Mouse (Mus musculus) cerebellum, postnatal 14 days (tissue): ENCODE measurements at regions not wholly inside any gene's neighbourhood (a gene's known extent, or its start where the extent isn't known, plus 50 kb on each side); places are given as distances from the start of the nearest gene placed in this dataset.

Experiments
- DNase-seq, 2 experiments: peaks; one replicate each; pipeline ENCODE4 v3.0.0; 2021; ENCODE audit warnings: mixed read lengths in 2 of 2

DNA sequence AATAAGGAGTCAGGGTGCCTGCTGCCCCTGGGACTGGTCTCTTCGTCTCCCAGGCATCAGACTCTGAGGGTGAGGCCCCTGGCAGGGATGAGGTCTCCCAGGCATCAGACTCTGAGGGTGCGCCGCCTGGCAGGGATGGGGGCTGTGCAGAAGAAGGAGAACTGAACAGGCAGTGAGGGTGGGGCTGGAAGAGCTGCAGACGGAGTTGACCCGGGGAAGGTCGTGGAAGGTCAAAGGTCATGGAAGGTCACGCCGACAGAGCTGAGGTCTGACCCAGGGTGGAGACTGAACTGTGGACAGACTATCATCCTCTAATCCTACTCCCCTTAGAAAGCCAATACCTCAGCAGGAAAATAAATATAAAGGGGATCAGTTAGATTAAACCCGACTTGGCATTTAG is 50.6 kb upstream of the Grik3 start:
- no peak for DNase-seq

- no peak for DNase-seq
Observed at GRCm38 (mm10) chr4:125437161-125437822, 53.2 kb upstream of the Grik3 start.

DNA sequence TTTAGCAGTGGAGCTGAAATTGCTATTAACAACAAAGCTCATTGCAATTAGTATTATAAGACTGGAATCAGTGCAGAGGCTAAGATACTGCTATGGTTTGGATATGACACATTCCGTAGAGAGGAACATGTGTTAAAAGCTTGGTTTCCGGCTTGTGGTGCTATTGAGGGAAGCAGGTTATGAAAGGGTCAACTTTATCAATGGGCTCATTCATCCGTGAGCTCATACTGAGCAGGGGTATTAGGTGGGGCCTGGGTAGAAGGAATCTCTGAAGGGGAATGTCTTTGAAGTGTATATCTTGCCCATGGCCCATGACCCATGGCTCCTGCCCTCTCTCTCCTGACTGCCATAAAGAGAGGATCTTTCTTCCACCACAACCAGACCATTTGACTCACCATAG is 57.0 kb upstream of the Grik3 start:
- DNase-seq, result no peak

DNA sequence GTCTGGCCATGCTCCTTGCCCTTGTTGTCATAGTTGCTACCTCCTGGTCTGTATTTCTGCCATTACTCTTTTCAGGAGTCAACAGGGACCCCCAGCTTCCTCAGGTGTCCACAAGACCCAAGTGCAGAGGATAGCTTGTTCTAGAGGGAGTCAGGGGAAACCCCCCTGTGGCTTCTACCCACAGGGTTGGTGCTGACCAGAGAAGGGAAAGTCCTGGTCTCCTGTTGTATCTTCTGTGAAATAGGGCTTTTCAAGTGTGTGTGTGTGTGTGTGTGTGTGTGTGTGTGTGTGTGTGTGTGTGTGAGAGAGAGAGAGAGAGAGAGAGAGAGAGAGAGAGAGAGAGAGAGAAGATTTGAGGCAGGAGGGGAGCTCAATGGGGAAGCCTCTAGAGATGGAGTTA is 58.9 kb upstream of the Grik3 start:
- no peak for DNase-seq

DNA sequence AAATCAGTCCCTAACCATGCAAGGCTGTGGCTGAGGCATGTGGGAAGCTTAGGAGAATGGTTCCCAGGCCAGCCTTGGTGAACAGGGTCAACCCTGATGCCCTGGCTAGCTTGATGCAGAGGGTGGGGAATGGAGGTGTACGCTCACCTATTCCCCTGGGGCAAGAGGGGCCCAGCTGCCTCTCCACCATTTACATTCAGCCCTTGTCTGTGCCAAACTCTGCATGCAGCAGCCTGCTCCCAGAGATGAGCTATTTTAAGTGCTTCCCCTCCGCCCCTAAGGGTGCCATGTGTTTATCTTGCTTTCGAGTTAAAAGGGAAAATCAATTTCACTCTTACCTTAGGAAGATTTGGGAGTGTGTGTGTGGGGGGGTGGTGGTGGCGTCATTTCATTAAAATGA is 59.7 kb upstream of the Grik3 start:
- DNase-seq, result no peak

GRCm38 (mm10) chr4:125428736-125429135 is 61.8 kb upstream of the Grik3 start:
- no peak for DNase-seq

GRCm38 (mm10) chr4:125420561-125421241 is 69.8 kb upstream of the Grik3 start:
- peak in 1 of 2 experiments; percentile 44 for DNase-seq

DNA sequence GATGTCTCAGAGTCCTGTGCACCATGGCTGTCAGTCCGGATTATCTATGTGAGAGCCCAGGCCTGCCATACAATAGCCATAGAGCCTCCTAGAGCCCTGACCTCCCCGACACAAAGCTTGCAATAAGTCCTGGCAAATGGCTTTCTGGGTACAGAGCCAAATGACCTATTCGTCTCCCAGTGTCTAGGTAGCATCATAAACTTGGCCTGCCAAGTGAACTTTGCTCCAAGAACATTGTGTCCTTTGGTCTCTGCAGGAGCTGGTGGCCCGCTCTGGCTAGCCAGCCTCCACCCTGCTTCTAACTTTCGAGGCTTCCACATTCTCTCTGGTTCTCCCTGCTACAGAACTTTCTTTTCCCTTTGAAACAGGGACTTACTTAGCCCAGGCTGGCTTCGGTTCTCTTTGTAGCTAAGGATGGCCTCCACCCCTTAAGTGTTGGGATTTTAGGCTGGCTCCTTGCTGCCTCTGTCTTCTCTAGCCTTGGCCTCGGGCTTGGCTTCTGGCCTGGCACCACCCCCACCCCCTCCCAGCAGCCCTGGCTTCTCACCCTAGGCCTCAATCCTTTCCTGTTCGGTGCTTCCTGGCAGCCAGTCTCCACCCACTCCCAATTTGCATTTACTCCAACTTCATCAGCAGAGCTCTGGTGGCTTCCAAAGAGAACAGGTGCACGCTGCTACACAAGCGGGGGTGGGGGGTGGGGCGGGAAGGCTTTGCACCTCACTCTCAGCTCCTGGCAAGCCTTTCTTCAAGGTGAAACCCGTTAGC is 70.8 kb upstream of the Grik3 start:
- DNase-seq, result peak; percentile 44 to 47

- no peak for DNase-seq
Observed at GRCm38 (mm10) chr4:125415308-125415707, 75.2 kb upstream of the Grik3 start.

GRCm38 (mm10) chr4:125413833-125414719 is 76.4 kb upstream of the Grik3 start:
- DNase-seq, result peak in 1 of 2 experiments; percentile 42

GRCm38 (mm10) chr4:125410736-125411441 is 79.6 kb upstream of the Grik3 start:
- DNase-seq, result no peak

DNA sequence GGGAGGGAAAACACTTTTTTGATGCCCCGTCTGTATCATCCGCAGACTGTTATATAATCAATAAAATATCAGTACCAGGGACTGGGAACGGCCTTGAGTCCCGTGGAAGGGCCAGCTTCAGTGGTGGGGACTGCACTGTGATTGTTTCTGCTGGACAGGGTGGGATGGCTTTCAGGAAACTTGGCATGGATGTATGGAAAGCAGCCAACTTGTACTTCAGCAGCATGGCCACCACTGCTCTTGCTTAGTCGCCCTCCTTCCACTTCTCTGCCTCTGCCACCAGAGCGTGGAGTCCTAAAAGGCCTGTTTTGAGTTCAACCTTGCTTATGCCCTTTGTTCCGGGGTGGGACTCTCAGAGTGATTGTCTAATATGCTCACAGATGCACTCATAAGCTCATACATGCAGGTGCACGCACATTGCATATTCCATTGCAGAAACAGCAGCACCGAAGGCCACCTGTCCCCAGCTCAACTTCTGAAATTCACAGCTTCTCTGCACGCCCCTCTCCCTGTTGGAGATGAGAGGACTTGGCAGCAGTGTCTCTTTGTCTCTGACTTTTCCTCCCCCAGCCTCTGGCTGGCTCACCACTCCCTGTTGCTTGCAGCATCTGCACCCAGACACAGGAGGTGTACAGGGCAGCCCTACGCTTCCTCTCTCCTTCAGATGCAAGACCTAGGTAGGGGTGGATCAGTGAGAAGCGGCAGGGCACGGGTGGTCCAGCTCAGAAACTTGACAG is 91.0 kb upstream of the Grik3 start:
- peak; percentile 48 to 57 for DNase-seq

GRCm38 (mm10) chr4:125397007-125397461 is 93.5 kb upstream of the Grik3 start:
- DNase-seq, result no peak

DNA sequence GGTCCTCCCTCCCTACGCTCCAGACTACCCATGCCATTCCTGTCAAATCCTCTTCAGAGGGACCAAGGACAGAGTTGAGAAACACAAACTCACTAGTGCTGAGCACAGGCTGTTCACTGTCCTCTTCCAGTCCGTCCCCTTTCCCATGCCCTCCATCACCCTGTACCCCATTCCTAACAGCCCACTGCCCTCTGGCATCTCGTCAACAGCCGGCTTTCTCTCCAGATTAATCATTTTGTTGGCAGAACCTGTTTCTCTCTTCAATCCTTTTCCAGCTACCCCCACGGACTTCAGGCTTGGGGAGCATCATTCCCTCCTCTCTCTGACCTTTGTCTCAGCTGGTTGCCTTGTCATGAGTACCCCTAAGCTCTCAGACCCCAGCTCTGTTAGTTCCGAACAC is 99.2 kb upstream of the Grik3 start:
- DNase-seq, result no peak

DNA sequence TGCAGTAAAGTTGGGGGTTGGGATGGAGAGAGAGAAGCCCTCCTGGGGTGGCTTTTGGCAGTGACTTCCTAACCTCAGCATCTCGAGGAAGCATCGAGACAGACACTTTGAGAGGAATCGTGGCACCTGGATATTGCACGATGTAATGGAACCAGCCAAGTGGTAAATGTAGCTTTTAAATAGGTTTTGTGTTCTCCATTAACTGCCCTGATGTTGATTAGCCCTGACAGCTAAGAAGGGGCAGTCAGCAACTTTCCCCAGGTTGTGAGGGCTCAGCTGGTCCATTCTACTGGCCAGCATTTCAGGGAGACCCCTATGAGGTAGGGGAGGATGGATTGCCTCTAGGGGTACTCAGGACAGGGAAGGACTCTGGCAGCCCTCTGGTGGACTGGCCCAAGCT is 104.7 kb upstream of the Grik3 start:
- DNase-seq, result no peak

GRCm38 (mm10) chr4:125364011-125364410 is 126.5 kb upstream of the Grik3 start:
- peak; percentile 20 to 30 for DNase-seq

- no peak for DNase-seq
Observed at GRCm38 (mm10) chr4:125361611-125362520, 128.6 kb upstream of the Grik3 start.

GRCm38 (mm10) chr4:125358356-125358755 is 132.1 kb upstream of the Grik3 start:
- no peak for DNase-seq

DNA sequence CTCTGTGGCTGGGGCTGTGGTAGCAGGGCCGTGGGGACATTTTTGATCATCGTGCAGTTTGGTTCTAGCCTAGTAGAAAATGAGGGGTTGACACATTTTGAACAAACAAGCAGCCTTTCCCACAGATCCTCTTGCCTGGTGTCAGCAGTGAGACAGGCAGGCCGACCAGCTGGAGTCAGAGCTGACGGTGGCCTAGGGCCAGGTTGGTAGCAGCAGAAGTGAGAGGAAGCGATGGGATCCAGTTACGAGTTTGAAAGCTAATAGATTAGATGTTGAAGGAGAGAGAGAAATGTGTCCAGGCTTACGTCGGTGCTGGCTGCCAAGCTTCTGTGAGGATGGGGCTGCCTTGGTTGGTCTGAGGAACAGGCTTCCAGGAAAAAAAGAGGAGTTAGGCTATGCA is 134.1 kb upstream of the Grik3 start:
- DNase-seq, result peak; percentile 79 to 80

DNA sequence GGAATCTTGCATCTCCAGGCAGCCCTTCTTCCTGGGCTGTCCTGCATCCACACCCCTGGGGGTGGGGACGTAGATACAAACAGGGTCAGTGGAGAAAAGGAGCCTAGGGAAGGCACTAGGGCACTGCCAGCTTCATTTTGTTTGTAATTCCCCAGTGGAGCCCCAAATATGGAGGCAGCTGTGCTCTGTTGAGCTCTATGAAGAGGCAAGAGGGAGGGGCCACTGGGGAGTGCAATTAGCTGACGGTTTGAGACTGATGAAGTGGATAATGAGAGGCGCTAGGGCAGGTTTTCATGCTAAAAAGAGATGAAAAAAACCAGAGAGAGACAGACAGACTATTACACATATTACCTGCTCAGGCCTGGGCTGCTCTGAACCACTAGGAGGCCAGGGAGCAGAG is 135.8 kb upstream of the Grik3 start:
- DNase-seq, result no peak
